Mouse (Mus musculus) myocyte (in vitro differentiated cells): ENCODE measurements around the gene Dnmbp. TPM values are rescaled to one million over a fixed set of nuclear protein-coding genes. Genes with fewer than 3 reads are reported as not detected.

Source experiments
- H3K27me3 ChIP-seq: one replicate; pipeline ENCODE4 v1.6.1; 2011; ENCODE audit not compliant: control insufficient read depth, insufficient read depth, insufficient read length
- H3K36me3 ChIP-seq: one replicate; pipeline ENCODE4 v1.6.1; 2011; ENCODE audit not compliant: control insufficient read depth, insufficient read depth
- H3K4me2 ChIP-seq: one replicate; pipeline ENCODE4 v1.6.1; 2011; ENCODE audit warnings: low read depth, control low read depth
- H3K4me3 ChIP-seq: one replicate; pipeline ENCODE4 v1.5.1; 2011; ENCODE audit warnings: mild to moderate bottlenecking, control low read depth, moderate library complexity
- H3K79me2 ChIP-seq: one replicate; pipeline ENCODE4 v1.6.1; 2011; ENCODE audit not compliant: control insufficient read depth, insufficient read depth
- H3ac ChIP-seq: one replicate; pipeline ENCODE4 v1.6.1; 2011; ENCODE audit not compliant: control insufficient read depth, insufficient read length
- CEBPB ChIP-seq: IDR thresholded peaks from 2 replicates; pipeline ENCODE4 v1.6.1; 2011; ENCODE audit warnings: mild to moderate bottlenecking, moderate library complexity; ENCODE audit not compliant: poor library complexity, insufficient read depth, severe bottlenecking
- E2F4 ChIP-seq: IDR thresholded peaks from one replicate; pipeline ENCODE4 v1.6.1; 2011; ENCODE audit warnings: mild to moderate bottlenecking, control low read depth, moderate library complexity; ENCODE audit not compliant: insufficient read depth
- MAX ChIP-seq: IDR thresholded peaks from one replicate; pipeline ENCODE4 v1.6.1; 2011; ENCODE audit warnings: low read depth, mild to moderate bottlenecking, control low read depth
- MYOD1 ChIP-seq, 3 experiments: IDR thresholded peaks; one replicate each; pipeline ENCODE4 v1.6.1; 2011; ENCODE audit warnings: control low read depth in 2 of 3, low read depth in 2 of 3, mild to moderate bottlenecking in 2 of 3, moderate library complexity in 1 of 3; ENCODE audit not compliant: insufficient read length in 2 of 3, control insufficient read depth in 1 of 3
- MYOG ChIP-seq, 3 experiments: IDR thresholded peaks; one replicate each; pipeline ENCODE4 v1.6.1; 2011; ENCODE audit warnings: control low read depth in 2 of 3, low read depth in 2 of 3, mild to moderate bottlenecking in 2 of 3; ENCODE audit not compliant: insufficient read length in 2 of 3, control insufficient read depth in 1 of 3, insufficient read depth in 1 of 3
- POLR2A ChIP-seq: IDR thresholded peaks from one replicate; pipeline ENCODE4 v1.6.1; 2011; ENCODE audit warnings: low read depth, mild to moderate bottlenecking, control low read depth, moderate library complexity; ENCODE audit not compliant: insufficient read length
- POLR2AphosphoS2 ChIP-seq: IDR thresholded peaks from one replicate; pipeline ENCODE4 v1.6.1; 2011; ENCODE audit warnings: low read depth, control low read depth; ENCODE audit not compliant: insufficient read length
- REST ChIP-seq: IDR thresholded peaks from one replicate; pipeline ENCODE4 v1.6.1; 2011; ENCODE audit warnings: mild to moderate bottlenecking, control low read depth, moderate library complexity; ENCODE audit not compliant: insufficient read depth, insufficient read length
- SRF ChIP-seq: IDR thresholded peaks from one replicate; pipeline ENCODE4 v1.6.1; 2011; ENCODE audit warnings: low read depth; ENCODE audit not compliant: control insufficient read depth, insufficient read length
- TCF12 ChIP-seq: IDR thresholded peaks from one replicate; pipeline ENCODE4 v1.6.1; 2011; ENCODE audit warnings: mild to moderate bottlenecking, control low read depth; ENCODE audit not compliant: poor library complexity, insufficient read depth, severe bottlenecking
- TCF3 ChIP-seq: IDR thresholded peaks from one replicate; pipeline ENCODE4 v1.6.1; 2011; ENCODE audit warnings: low read depth, control low read depth; ENCODE audit not compliant: insufficient read length
- USF1 ChIP-seq: IDR thresholded peaks from one replicate; pipeline ENCODE4 v1.6.1; 2011; ENCODE audit warnings: low read depth, mild to moderate bottlenecking, control low read depth, moderate library complexity
- polyA plus RNA-seq: library from polyadenylated mRNA; unstranded; fragments of >200 nt; fragmentation: generic; extraction: Trizol; gene quantifications from one replicate; pipeline ENCODE4 v1.2.1, GENCODE M21; 2012; ENCODE audit warnings: missing spikeins

The Dnmbp gene
- polyA plus RNA-seq, 1 experiment: 7.8 TPM

- H3K4me3 ChIP-seq: no peak overlapping the region
- TF ChIP-seq MYOG (IDR thresholded peaks at IDR 0.05; ENCODE audit: control insufficient read depth in 1 of 3, insufficient read depth in 1 of 3, insufficient read length in 2 of 3, low read depth in 2 of 3): no peak
- no peak for TF ChIP-seq POLR2AphosphoS2
- TF ChIP-seq SRF: no peak
- H3ac ChIP-seq: no peak overlapping the region
- H3K36me3 ChIP-seq: no peaks in the 10 kb centered on the region
- H3K27me3 ChIP-seq: no peaks in the 10 kb centered on the region
- H3K79me2 ChIP-seq: no peaks in the 10 kb centered on the region
- H3K4me2 ChIP-seq: no peak overlapping the region
These were observed 43.5 kb downstream of the Dnmbp start for GRCm38 (mm10) chr19:43896441-43896840.

GRCm38 (mm10) chr19:43895951-43896350, 44.0 kb downstream of the Dnmbp start:
- TF ChIP-seq CEBPB (no peak), POLR2A (no peak), MYOD1 (IDR thresholded peaks at IDR 0.05; ENCODE audit: control insufficient read depth in 1 of 3, insufficient read length in 2 of 3, low read depth in 2 of 3) (no peak), TCF12 (no peak), SRF (no peak), TCF3 (no peak), USF1 (no peak), REST (no peak), MAX (no peak), MYOG (IDR thresholded peaks at IDR 0.05; ENCODE audit: control insufficient read depth in 1 of 3, insufficient read depth in 1 of 3, insufficient read length in 2 of 3, low read depth in 2 of 3) (no peak), POLR2AphosphoS2 (no peak), E2F4 (no peak)
- no peak overlapping the region for H3K4me3 ChIP-seq
- no peaks in the 10 kb centered on the region for H3K36me3 ChIP-seq
- no peaks in the 10 kb centered on the region for H3K27me3 ChIP-seq
- H3K79me2 ChIP-seq: no peaks in the 10 kb centered on the region
- H3ac ChIP-seq: no peak overlapping the region
- no peak overlapping the region for H3K4me2 ChIP-seq

- H3K36me3 ChIP-seq: no peaks in the 10 kb centered on the region
- no peaks in the 10 kb centered on the region for H3K79me2 ChIP-seq
- TF ChIP-seq REST (no peak), TCF12 (no peak), CEBPB (no peak), TCF3 (no peak), USF1 (no peak), POLR2A (no peak)
- no peak overlapping the region for H3ac ChIP-seq
- no peaks in the 10 kb centered on the region for H3K27me3 ChIP-seq
- H3K4me3 ChIP-seq: no peak overlapping the region
- H3K4me2 ChIP-seq: peak overlapping the region; percentile 39
These were observed 45.2 kb downstream of the Dnmbp start for GRCm38 (mm10) chr19:43894821-43895220.

- peak overlapping the region; percentile 39 for H3K4me2 ChIP-seq
- TF ChIP-seq POLR2A (no peak), MYOD1 (IDR thresholded peaks at IDR 0.05; ENCODE audit: control insufficient read depth in 1 of 3, insufficient read length in 2 of 3, low read depth in 2 of 3) (peak in 1 of 3 experiments; percentile 67)
- H3K36me3 ChIP-seq: no peaks in the 10 kb centered on the region
- H3ac ChIP-seq: no peak overlapping the region
- no peaks in the 10 kb centered on the region for H3K79me2 ChIP-seq
- no peaks in the 10 kb centered on the region for H3K27me3 ChIP-seq
- H3K4me3 ChIP-seq: no peak overlapping the region
These were observed 45.9 kb downstream of the Dnmbp start for GRCm38 (mm10) chr19:43894070-43894469.

- Histone ChIP-seq H3K4me2 (no peak overlapping the region), H3K36me3 (no peaks in the 10 kb centered on the region), H3ac (no peak overlapping the region), H3K4me3 (no peak overlapping the region), H3K79me2 (no peaks in the 10 kb centered on the region), H3K27me3 (no peaks in the 10 kb centered on the region)
- TF ChIP-seq POLR2A (no peak), SRF (no peak), REST (no peak), MAX (no peak), MYOD1 (IDR thresholded peaks at IDR 0.05; ENCODE audit: control insufficient read depth in 1 of 3, insufficient read length in 2 of 3, low read depth in 2 of 3) (no peak), CEBPB (no peak), E2F4 (no peak), TCF3 (no peak), USF1 (no peak), TCF12 (no peak), POLR2AphosphoS2 (no peak), MYOG (IDR thresholded peaks at IDR 0.05; ENCODE audit: control insufficient read depth in 1 of 3, insufficient read depth in 1 of 3, insufficient read length in 2 of 3, low read depth in 2 of 3) (no peak)
These were observed 49.5 kb downstream of the Dnmbp start for GRCm38 (mm10) chr19:43890487-43890886.
